Mouse (Mus musculus) stomach, embryonic 16.5 days (tissue): ENCODE measurements around the gene Hnf1b. TPM values are rescaled to one million over a fixed set of nuclear protein-coding genes. Genes with fewer than 3 reads are reported as not detected.

Experiments
- ATAC-seq: fragments of 200-750 bp; cut with Nextera tagmentation; 2 replicates; pipeline ENCODE4 v1.8.0; 2017; ENCODE audit warnings: moderate number of reproducible peaks, moderate TSS enrichment; ENCODE audit not compliant: insufficient read depth, low FRiP score
- H3K27ac ChIP-seq: fragments of 300-500 bp; sonication (generic); 2 replicates; pipeline ENCODE4 v1.5.1; 2014; ENCODE audit warnings: low read length
- H3K27me3 ChIP-seq: fragments of 300-500 bp; sonication (generic); 2 replicates; pipeline ENCODE4 v1.6.1; 2014; ENCODE audit warnings: low read length, control low read depth, mixed read lengths; ENCODE audit not compliant: control insufficient read depth, insufficient read depth
- H3K36me3 ChIP-seq: fragments of 300-500 bp; sonication (generic); 2 replicates; pipeline ENCODE4 v1.6.1; 2014; ENCODE audit warnings: low read length; ENCODE audit not compliant: control insufficient read depth, insufficient read depth
- H3K4me1 ChIP-seq: fragments of 300-500 bp; sonication (generic); 2 replicates; pipeline ENCODE4 v1.6.1; 2014; ENCODE audit warnings: low read length, control low read depth, mixed read lengths; ENCODE audit not compliant: control insufficient read depth, insufficient read depth
- H3K4me2 ChIP-seq: fragments of 300-500 bp; sonication (generic); 2 replicates; pipeline ENCODE4 v1.6.1; 2014; ENCODE audit warnings: low read depth, low read length, mixed read lengths
- H3K4me3 ChIP-seq: fragments of 300-500 bp; sonication (generic); replicated peaks from 2 replicates; pipeline ENCODE4 v1.5.1; 2014; ENCODE audit warnings: mild to moderate bottlenecking, low read length
- H3K9ac ChIP-seq: fragments of 300-500 bp; sonication (generic); 2 replicates; pipeline ENCODE4 v1.6.1; 2014; ENCODE audit warnings: low read length
- H3K9me3 ChIP-seq: fragments of 300-500 bp; sonication (generic); replicated peaks from 2 replicates; pipeline ENCODE4 v1.6.1; 2016; ENCODE audit warnings: low read length, control low read depth; ENCODE audit not compliant: control insufficient read depth
- WGBS: fragments of 180-500 bp; shearing (Covaris S2); extraction: QIAGEN DNeasy Blood & Tissue Kit; methylation state at CpG from one replicate; pipeline ENCODE4 v1.1.7; 2014; 5-methylcytosine and 5-hydroxymethylcytosine counted together
- polyA plus RNA-seq: library from polyadenylated mRNA; unstranded; fragments of >200 nt; fragmentation: Nextera tagmentation; extraction: Ambion mirVana; gene quantifications from 2 replicates; pipeline ENCODE4 v1.2.1, GENCODE M21; 2015

Gene Hnf1b
- polyA plus RNA-seq, 1 experiment from 2014 or later = 5.6 TPM

DNA sequence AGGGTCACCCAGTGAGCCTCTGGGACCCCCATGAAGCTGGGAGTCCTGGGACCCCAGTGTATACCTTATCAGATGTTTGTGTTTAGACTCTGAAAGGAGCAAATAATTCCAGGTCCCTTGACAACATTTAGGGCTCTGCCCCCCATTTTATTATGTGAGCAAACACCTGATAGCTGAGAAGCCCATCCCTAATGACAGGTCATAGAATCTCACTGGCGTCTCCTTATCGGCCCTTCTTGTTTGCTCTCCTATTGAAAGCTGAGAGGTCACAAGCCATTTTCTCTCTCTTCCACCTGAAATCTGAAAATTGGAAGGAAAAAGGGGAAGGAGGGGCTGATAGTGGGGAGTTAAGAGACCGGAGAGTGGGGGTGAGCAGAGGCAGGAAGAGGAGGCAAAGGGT is 52.9 kb downstream of the Hnf1b start:
- no peak overlapping the region for H3K4me3 ChIP-seq
- H3K27me3 ChIP-seq = no peaks in the 10 kb centered on the region
- no peaks in the 10 kb centered on the region for H3K9me3 ChIP-seq
- no peaks in the 10 kb centered on the region for H3K4me1 ChIP-seq
- no peak for ATAC-seq
- no peak overlapping the region for H3K4me2 ChIP-seq
- whole genome bisulfite sequencing = 52% methylated on average over 3 of the region's 3 CpGs
- H3K9ac ChIP-seq = no peak overlapping the region
- H3K27ac ChIP-seq = no peak overlapping the region
- no peaks in the 10 kb centered on the region for H3K36me3 ChIP-seq

DNA sequence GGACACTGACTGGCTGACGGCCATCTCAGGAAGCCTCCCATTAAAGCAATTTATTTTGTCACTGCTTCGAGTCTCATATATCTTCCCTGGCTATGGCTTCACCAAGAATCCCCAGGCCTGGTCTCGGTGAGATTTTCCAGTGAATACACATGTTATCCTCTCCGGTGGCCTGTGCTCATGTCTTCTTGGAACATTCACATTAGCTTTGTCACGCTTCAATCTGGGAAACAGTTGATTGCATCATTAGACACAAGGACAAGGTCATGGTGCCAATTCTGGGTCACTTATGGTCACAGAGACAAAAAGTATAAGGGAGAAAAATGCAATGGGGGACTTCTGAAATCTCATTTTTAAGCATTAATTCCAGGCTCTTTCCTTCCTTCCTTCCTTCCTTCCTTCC is 55.9 kb downstream of the Hnf1b start:
- no peak for ATAC-seq
- Histone ChIP-seq H3K4me2 (no peak overlapping the region), H3K9ac (no peak overlapping the region), H3K4me1 (no peaks in the 10 kb centered on the region), H3K4me3 (no peak overlapping the region), H3K9me3 (no peaks in the 10 kb centered on the region), H3K36me3 (no peaks in the 10 kb centered on the region), H3K27ac (no peak overlapping the region), H3K27me3 (no peaks in the 10 kb centered on the region)
- 56% methylated on average over 5 of the region's 5 CpGs for WGBS

DNA sequence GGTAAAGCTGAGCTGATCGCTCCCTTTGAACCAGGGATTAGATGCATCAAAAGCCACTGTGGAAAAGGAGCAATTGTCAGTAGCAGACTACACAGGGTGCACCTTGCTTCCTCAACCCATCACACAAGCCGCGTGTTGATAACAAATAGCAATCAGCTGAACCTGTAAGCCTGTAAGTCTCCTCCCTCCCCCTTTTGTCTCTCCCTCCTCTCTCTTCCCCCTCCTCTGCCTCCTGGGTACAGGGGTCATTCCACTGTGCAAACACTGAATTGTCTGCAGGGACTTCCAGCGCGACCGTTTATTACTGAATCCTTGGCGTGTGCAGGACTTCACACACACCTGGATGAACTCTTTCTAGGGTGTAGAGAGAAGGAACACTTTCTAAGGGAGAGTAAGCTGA is 58.5 kb downstream of the Hnf1b start:
- no peak overlapping the region for H3K9ac ChIP-seq
- H3K4me3 ChIP-seq = no peak overlapping the region
- H3K36me3 ChIP-seq = no peaks in the 10 kb centered on the region
- no peaks in the 10 kb centered on the region for H3K4me1 ChIP-seq
- H3K27me3 ChIP-seq = no peaks in the 10 kb centered on the region
- H3K27ac ChIP-seq = no peak overlapping the region
- 22% methylated on average over 7 of the region's 7 CpGs for WGBS
- H3K9me3 ChIP-seq = no peaks in the 10 kb centered on the region
- no peak overlapping the region for H3K4me2 ChIP-seq
- ATAC-seq = peak; percentile 48; the same call in 1 of the 2 replicates

DNA sequence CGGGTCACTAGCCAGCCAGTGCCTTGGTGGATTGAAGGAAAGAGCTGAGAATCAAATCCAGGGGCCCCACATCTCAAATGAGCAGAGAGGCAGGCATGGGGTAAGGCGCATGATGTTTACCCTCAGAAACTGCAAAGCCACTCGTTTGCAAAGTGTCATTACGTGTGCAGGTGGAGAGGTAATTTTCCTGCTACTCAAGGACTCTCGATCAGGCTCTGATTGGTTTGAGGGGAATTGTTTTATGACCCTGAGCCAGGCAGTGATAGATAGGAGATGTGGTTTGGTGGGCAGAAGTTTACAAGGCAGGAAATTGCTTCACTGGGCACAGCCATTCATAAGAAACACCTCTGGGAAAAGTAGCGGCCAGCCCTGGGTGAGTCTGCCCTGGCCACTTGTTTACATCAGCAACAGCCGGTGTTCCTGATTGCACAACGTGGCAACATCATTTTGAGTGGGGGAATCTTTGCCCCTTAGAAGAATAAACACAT is 64.0 kb downstream of the Hnf1b start:
- no peak overlapping the region for H3K27ac ChIP-seq
- no peak overlapping the region for H3K4me3 ChIP-seq
- WGBS = 28% methylated on average over 8 of the region's 8 CpGs
- no peaks in the 10 kb centered on the region for H3K27me3 ChIP-seq
- H3K36me3 ChIP-seq = no peaks in the 10 kb centered on the region
- H3K4me1 ChIP-seq = no peaks in the 10 kb centered on the region
- H3K4me2 ChIP-seq = no peak overlapping the region
- no peak overlapping the region for H3K9ac ChIP-seq
- H3K9me3 ChIP-seq = no peaks in the 10 kb centered on the region
- ATAC-seq = no peak

DNA sequence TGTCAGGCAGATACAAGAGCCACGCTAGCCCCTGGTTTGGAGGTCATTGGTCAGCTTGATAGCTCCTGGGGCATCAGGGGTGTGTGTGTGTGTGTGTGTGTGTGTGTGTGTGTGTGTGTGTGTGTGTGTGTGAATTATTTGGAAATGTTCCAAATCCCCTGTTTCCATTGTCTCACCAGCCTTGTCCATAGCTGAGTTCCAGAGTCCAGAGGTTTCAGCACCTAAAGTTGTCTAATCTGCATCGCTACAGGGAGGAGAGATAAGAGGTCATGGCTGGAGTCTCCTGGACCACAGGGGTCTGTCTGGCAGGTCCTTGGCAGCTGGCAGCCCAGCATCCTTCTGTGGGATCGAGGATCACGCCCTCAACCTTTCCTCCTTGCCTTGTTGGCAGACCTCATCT is 64.6 kb downstream of the Hnf1b start:
- ATAC-seq = no peak
- 62% methylated on average over 4 of the region's 4 CpGs for WGBS
- Histone ChIP-seq H3K27me3 (no peaks in the 10 kb centered on the region), H3K4me2 (no peak overlapping the region), H3K4me3 (no peak overlapping the region), H3K36me3 (no peaks in the 10 kb centered on the region), H3K27ac (no peak overlapping the region), H3K9ac (no peak overlapping the region), H3K9me3 (no peaks in the 10 kb centered on the region), H3K4me1 (no peaks in the 10 kb centered on the region)

DNA sequence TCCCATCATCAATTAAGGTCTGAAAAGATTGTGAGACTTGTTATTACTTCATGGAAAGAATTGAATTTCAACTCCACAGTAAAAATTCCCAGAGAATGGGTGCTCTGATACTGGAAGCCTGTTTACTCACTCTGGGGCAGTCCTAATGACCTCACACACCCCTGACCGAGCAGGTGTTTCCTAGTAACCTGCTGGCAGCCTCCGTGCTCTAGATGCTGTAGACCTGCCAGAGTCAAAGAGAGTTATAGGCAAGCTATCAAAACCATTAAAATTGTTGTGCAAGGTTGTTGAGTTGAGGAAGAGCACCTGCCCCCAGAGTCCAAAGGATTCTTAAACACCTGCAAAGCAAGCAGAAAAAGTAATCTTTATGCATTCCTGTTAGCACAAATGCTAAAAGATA is 72.7 kb downstream of the Hnf1b start:
- H3K9ac ChIP-seq = no peak overlapping the region
- no peak for ATAC-seq
- H3K36me3 ChIP-seq = no peaks in the 10 kb centered on the region
- no peaks in the 10 kb centered on the region for H3K27me3 ChIP-seq
- H3K4me2 ChIP-seq = no peak overlapping the region
- H3K4me1 ChIP-seq = no peaks in the 10 kb centered on the region
- no peak overlapping the region for H3K4me3 ChIP-seq
- 21% methylated on average over 2 of the region's 2 CpGs for WGBS
- H3K9me3 ChIP-seq = no peaks in the 10 kb centered on the region
- no peak overlapping the region for H3K27ac ChIP-seq

DNA sequence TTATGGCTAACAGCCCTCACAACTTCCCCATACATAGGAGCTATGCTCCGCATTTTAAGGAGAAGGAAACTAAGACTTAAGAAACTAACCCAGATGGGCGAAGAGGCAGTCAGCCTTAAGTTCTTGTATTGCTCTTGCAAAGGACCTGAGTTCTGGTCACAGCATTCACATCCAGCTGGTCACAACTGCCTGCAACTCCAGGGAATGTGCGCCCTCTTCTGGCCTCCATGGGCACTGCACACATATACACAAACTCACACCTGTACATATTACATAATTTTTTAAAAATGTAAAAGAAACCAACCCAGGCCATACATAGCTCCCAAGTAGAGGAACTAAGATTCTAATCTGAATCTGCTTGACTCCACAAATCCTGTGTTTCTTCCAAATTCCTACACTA is 77.2 kb downstream of the Hnf1b start:
- Histone ChIP-seq H3K9me3 (no peaks in the 10 kb centered on the region), H3K4me2 (no peak overlapping the region), H3K27me3 (no peaks in the 10 kb centered on the region), H3K4me1 (no peaks in the 10 kb centered on the region), H3K27ac (no peak overlapping the region), H3K9ac (no peak overlapping the region), H3K4me3 (no peak overlapping the region), H3K36me3 (no peaks in the 10 kb centered on the region)
- WGBS = 63% methylated on average over 3 of the region's 3 CpGs
- ATAC-seq = no peak

DNA sequence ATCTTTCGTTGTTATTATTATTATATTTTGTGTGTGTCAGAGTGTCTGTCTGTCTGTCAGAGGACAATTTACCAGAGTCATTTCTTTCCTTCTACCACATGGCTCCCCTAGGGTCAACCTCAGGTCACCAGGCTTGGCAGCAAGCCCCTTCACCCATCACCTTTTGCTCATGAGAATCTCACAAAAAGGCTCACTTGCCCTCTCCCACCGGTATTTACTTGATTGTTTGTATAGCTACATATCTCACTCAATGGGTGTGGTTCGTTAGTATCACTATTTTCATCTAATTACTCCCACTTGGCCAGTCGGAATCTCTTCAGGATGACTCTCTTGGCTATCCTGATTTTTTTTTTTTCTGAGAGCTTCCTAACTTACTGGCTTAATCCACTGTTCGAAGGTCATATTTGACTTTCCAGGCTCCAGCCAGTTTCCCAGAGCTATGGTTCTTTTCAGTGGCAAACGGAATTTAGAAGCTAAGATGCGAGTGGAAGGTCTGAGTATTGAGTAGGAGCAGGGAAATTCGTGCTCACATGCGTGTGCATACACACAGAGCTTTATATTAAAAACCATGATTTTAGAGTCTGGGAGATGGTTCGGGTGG is 82.7 kb downstream of the Hnf1b start:
- Histone ChIP-seq H3K4me1 (no peaks in the 10 kb centered on the region), H3K4me3 (no peak overlapping the region), H3K27ac (no peak overlapping the region), H3K36me3 (no peaks in the 10 kb centered on the region), H3K9ac (no peak overlapping the region), H3K27me3 (no peaks in the 10 kb centered on the region), H3K9me3 (no peaks in the 10 kb centered on the region), H3K4me2 (no peak overlapping the region)
- WGBS = 65% methylated on average over 10 of the region's 10 CpGs
- ATAC-seq = no peak

DNA sequence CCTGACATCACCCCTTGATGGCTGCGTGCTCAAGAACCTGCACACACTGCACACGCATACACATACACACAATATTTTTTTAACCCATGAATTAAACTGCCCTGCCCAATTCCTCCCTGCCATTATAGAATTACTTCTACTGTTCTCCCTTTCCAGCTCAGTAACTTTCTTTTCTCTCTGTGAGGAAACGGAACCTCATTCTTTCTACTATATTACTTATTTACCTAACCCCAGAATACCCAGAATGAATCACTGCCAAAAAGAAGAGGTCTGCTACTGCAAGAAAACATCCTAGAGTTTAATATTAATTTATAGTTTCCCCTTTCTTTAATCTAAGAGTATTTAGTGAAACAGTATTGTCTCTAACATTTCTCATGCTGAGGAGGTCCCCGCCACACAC is 83.5 kb downstream of the Hnf1b start:
- no peak overlapping the region for H3K9ac ChIP-seq
- H3K27ac ChIP-seq = no peak overlapping the region
- no peaks in the 10 kb centered on the region for H3K27me3 ChIP-seq
- no peaks in the 10 kb centered on the region for H3K36me3 ChIP-seq
- H3K9me3 ChIP-seq = no peaks in the 10 kb centered on the region
- no peaks in the 10 kb centered on the region for H3K4me1 ChIP-seq
- no peak overlapping the region for H3K4me2 ChIP-seq
- WGBS = 70% methylated on average over 4 of the region's 4 CpGs
- no peak overlapping the region for H3K4me3 ChIP-seq
- no peak for ATAC-seq
